Mouse (Mus musculus) lung, postnatal 36 days (tissue): ENCODE measurements at regions not wholly inside any gene's neighbourhood (a gene's known extent, or its start where the extent isn't known, plus 50 kb on each side); places are given as distances from the start of the nearest gene placed in this dataset.
A peak's percentile ranks its signal among the peaks of the same experiment; 100 is the strongest.

Experiments
- DNase-seq: peaks from one replicate; pipeline ENCODE4 v3.0.0; 2022; ENCODE audit warnings: mixed read lengths

DNA sequence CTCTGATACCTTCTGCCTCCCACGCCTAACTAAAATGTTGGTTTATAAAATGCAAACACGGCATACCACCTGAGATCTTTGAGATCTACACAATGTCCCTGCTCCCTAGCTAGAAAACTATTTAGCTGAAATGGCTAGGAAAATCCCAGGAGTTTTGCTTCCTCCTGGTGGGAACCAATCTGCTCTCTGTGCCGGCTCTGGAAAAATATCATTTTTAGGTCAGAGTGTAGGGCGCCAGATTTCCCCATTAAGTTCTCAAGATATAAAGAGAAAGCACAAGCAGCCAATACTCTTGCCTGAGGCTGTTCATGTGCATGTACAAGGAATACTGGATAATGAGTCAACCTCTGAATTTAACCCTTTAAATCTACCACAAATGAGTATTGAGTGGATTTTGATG is 301.0 kb downstream of the 9330182O14Rik start:
- no peak for DNase-seq

DNA sequence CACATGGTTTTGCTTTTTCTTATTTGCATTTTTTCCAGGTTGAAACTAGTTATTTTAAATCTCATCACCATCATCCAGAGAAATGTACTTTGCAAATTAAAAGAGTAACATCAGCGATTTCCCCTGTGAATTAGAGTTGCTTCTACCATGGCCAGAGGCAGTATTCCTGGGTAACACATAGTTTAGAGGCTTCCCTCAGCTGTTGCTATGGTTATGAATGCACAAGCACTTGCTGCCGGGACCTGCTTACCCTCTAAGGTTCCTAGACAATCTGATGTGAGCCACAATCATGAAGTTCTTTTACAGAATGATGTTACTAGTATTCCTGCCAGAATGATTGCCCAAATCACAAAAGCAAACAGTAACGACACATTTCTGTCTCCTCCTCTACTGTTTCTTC is 302.5 kb downstream of the 9330182O14Rik start:
- no peak for DNase-seq

DNA sequence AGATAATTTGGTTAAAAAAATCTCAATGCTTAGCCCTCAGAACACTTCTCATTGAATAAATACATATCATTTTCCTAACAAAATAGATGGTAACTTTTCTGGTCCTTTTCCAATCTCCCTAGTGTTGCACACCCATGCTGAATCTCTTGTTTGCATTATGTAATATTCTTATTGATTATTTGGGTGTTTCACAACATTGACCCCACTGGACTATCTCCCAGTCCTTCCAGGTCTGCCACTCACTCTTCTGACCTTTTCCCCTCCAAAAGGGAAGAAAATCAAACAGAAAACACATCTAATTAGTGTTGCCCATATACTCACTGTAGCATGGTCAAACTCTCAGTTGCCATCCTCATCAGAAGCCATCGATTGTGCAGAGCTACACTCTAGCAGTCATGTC is 305.7 kb downstream of the 9330182O14Rik start:
- no peak for DNase-seq

DNA sequence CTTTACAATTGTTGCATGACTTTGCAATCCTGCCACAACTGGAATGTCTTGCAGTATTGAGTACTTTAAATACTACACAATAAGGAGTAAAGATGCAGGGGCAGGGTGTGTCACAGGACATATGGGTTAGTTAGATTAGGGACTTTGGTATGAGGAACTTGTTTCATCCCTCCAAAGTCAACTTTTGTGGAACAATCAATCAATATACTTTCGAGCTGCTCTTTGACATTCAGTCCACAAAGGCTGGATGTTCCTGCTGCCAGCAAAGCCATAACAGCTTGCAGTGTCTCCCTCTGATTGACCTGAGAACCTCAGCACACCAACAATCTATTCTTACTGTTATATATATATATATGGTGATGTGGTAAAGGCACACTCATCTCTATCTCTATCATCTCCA is 314.5 kb downstream of the 9330182O14Rik start:
- DNase-seq = no peak

DNA sequence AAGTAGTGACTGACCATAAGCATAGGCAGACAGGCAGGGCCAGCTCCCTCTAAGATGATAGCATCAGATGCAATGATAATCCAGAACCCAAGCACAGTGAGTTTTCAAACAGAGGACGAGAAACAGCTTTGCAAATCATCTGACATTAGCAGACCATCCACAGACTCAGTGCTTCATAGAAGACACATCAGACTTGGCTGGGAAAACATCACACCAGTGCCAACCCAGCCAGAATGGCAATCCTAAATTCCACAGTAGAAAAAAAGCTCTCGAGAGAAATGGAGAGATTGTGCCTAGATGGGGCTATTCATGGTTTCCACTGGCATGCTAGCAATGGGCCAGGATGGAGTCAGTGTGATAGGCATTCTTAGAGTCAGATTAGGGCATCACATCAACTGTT is 319.1 kb downstream of the 9330182O14Rik start:
- no peak for DNase-seq

DNA sequence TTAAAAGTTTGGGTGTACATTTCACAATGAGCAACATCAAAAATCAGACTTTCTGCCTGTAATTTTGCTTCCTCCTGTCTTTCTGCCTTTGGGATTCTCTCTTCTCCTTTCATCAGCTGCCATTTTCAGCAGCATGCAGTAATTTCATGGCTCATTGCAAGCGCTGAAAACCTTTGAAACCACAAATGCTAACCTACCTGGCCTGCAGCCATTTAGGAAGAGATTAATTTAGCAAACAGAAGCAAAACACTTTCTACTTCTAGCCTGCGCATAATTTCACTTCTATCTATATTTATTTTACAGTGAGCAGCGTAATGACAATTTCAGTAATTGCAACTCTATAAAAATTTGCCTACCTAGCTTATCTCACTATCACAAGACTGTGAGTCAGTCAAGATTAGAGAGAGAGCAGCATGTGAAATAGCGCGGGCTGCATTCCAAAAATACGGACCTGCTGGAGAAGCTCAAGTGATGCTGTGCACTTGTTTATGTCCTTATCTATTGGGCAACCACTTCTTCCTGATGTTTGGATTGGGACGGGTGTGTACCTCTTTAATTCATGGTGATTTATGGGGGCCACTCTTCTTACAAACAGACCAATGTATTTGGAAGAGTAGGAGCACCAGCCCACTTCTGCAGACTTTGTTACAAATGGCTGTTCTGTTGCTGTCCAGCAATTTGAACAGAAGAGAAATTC is 341.6 kb downstream of the 9330182O14Rik start:
- peak; percentile 17 for DNase-seq

DNA sequence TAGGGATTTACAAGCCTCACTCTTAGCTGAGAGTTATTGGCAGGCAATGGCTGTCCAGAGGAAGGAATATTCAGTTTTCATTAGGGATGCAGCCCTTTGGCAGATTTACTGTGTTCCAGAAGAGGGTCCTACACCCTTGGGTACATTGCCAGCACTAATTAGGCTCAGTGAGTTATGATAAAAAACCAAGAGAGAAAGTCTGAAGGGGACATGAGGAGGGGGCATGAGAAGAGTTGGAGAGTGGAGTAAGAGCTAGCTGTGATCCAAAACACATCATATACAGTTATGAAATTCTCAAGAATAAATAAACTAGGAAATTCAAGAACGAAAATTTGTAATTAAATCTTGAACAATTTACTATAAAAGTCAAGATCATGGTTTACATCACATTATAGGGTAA is 346.2 kb downstream of the 9330182O14Rik start:
- no peak for DNase-seq

DNA sequence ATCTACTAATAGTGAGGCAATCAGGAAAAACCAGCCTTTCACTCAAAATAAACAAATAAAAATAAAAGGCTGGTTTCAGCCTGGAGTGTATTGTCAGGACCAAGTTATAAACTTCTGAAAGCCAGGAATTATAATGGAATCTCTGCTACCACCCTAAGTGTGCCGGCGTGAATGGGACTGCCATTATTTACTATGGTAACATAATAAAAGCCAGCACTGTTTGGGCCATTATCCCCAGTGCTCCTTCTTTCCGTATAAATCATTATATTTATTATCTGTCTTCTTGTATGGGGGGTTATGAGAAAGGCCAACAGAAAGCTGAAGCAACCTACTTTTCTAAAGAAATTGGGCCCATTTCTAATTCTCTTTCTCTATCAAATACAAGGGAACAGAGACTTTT is 347.1 kb downstream of the 9330182O14Rik start:
- DNase-seq = no peak

DNA sequence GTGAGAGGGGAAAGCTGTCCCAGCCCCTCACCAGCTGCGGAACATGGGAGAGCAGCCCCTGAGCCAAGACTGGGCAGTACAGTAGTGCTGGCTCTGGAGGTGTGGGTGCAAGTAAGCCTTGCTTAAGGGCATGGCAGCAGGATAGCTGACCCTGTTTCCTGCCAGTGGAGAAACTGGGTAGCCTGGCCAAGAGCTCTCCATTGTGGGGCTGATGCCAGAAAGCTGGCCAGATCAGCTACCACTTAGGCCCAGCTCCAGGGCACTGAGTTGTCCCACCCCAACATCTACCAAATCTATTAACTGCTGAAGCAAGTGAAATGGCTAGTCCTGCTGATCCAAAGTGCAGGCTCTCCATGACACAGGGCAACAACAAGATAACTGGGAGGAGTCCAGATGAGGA is 351.8 kb downstream of the 9330182O14Rik start:
- no peak for DNase-seq

DNA sequence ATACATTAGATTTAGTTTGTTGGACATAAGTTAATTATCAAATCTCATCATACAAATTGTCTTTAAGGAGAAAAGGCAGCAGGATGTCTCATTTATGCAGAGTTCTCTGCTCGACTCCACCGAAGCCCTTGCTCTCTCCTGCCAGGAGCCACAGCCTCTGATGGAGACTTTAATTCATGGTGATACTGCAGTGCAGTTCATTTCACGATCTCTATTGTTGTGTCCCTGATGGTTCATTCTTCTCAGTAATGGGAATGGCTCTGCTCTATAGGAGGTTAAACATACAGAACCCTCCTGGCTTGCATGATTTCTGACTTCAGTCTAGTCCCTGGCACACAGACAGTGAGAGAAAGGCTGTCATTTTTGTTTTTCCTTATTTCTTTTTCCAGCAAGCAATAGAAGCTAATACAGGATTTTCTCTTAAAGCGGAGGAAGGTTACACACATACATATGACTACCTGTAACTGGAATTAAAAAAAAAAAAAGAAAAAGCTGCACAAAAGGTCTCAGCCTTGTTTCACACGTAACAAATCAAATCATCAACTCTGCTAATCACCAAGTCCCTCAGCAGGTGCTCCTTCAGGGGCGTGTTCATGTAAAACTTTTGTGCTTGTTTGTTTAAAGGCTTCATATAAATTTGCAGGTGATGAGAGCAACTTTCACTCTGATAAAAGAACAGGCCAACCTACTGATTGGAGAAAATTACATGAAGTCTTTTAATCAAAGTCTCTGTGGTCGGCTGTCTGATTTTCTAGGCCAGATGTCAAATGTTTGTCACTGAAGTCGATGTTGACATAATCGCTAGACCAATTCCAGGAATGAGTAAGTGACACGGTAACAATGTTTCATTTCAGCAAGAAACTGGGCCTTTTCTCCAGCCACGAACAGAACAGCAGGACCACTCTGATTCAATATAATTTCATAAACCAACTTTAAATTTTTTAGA is 367.3 kb downstream of the 9330182O14Rik start:
- no peak for DNase-seq

DNA sequence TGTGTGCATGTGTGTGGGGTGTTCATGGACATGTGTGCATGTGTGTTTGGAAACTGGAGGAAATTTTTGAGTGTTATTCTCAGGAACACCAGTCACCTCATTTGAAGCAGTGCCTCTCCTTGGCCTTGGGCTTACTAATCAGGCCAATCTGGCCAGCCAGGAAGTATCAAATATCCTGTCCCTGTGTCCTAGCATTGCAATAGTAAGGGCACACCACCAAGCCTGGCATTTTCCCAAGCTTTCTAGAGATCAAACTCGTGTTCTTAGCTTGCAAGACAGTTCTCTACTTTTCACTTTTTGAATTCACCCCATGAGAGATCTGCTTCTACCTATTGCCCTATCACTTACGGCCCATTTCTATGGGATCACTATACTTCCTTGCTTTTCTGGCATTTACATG is 376.7 kb downstream of the 9330182O14Rik start:
- DNase-seq = peak; percentile 18

DNA sequence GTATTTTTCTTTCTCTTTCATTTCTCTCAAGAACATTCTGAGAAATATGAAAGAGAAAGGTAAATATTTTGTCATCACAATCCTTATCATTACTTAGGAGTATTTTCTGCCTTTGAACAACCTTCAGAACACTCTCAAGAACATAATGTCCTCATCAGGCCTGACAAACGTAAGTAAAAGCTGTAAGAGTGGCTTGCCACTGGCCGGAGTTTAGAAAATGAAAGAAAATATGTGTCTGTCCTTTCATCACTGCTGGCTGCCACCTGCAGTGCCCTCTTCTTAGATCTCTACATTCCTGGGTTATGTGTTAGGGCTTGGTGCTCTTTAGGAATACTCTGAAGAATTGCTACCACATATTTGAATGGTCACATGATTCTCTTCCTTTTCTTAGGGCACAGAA is 390.2 kb downstream of the 9330182O14Rik start:
- no peak for DNase-seq

DNA sequence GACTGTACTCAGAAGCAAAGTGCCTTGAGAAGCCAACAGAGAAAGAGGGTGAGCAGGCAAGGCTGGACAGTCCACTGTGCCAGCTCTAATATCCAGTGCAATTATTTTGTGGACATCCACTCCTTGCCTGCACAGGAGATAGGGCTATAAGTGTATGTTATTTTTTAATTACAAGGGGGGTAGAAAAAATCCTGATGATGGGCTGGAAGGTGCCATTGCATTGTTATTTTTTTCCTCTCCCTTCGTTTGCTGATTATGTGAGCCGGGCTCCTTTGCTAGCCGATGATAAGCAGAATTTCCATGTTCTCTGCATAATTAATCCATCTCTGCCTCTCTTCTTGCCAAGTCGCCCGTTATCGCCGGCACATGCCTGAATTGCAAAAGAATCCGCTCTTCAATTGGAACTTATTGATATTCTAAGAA is 399.3 kb downstream of the 9330182O14Rik start:
- no peak for DNase-seq

DNA sequence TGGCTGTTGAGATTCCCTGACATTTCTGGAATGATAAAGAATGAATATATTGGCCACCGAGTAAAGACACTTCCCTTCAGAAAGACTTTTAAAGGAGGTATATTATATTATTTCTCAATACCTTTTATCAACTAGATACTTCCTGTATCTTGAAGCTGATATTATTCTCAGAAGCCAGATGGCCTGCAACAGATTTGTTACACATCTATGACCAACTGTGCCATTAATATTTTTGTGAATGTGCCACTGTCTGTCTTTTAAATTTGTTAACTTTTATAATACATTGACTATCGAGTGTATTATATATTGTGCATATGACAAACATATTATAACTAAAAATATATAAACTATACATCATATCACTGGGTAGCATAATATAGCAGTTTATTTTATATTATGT is 427.5 kb downstream of the 9330182O14Rik start:
- DNase-seq = no peak

DNA sequence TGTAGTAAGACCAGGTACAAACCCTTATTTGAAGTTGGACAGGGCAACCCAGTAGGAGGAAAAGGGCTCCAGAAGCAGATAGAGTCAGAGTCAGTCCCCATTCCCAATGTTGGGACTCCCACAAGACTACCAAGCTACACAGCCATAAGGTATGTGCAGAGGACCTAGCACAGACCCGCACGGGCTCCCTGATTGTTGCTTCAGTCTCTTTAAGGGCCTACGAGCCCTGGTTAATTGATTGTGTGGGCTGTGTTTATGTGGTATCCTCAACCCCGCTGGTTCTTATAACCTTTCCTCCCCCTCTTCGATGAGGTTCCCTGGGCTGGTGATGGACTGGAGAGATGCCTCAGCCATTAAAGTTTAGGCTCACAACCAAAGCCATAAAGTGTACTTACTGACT is 431.6 kb downstream of the 9330182O14Rik start:
- no peak for DNase-seq

DNA sequence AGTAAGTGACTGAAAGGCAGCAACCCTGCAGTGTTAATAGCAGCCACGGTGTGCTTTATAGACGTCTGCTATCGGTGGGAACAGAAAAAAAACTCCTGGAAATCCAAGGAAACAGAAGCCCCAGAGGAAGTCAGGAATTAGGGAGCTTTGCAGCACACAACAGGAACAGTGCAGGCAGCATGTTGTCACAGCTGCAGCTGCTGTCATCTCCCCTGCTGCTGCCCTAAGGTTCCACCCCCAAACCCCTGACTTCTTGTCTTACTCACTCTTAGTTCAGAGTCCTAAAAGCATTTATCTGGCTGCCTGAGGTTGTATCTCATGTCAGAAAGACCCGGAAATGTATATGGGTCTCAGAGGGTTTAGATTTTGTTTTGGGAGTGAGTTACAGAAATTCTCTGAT is 432.3 kb downstream of the 9330182O14Rik start:
- DNase-seq = no peak

DNA sequence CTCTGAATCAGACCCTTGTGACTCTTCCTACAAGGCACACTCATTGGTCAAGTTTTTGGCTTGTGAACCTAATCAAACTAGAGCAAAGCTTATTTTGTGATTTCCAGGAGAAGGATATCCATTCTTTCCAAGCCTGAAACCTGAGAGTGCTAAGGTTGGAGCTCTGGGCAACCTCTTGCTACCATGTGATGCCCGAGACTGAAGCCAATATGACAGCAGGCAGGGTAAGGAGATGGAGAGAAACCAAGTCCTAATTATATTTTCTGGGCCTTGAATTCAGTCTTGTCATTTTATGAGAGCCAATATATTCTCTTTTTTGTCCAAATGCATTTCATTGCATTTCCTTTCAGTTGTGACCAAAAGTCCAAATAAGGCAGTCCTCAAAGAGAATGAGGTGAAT is 434.5 kb downstream of the 9330182O14Rik start:
- DNase-seq = no peak
